Mouse (Mus musculus) telencephalon, adult 2 months (tissue): ENCODE measurements around the gene Fbxo34.
A peak's percentile ranks its signal among the peaks of the same experiment; 100 is the strongest.

ENCODE experiments used
- DNase-seq: peaks from one replicate; pipeline ENCODE4 v3.0.0-alpha.2; 2011; ENCODE audit warnings: low read depth, low spot score

Gene Fbxo34

DNA sequence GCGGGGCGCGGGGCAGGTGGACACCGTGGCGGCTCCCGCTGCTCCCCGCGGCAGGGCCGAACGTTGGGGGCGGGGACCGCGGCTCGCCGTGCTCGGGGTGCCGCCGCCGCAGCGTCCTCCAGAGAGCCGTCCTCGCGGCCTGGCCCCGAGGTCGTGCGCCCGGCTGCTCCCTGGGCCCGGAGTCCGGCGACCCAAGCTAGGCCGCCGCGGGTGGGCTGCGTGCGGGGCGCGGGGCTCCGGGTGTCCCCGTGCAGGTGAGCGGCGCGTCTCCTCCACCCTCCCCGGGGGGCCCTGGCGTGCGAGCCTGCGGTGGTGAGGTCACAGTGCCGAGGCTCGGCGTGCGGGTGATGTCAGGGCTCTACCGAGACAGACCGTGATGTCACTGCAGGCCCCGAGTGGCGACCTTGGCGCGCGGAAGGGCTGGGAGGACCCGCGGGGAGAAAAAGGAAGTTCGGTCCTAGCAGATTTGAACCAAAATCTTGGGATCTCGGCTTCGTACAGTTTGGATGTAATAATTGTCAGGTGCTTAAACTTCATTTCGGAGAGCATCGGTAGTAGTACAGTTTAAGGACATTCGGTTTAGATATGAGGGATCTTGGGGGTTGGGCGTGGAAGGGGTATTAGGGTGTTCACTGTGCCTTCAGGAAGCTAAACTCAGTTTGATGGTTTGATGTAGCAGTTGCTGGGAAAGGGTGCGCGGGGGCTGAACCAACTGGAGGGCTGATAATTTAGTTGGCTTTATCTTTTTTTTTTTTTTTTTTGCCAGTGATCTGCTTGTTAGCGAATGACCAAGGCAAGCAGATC lies 22.7 kb downstream of the Fbxo34 start:
- peak; percentile 38 for DNase-seq

- DNase-seq, result no peak
These were observed 23.7 kb downstream of the Fbxo34 start for GRCm38 (mm10) chr14:47473891-47474290.

- DNase-seq, result peak; percentile 65
These were observed 24.5 kb downstream of the Fbxo34 start for GRCm38 (mm10) chr14:47474571-47475254.

DNA sequence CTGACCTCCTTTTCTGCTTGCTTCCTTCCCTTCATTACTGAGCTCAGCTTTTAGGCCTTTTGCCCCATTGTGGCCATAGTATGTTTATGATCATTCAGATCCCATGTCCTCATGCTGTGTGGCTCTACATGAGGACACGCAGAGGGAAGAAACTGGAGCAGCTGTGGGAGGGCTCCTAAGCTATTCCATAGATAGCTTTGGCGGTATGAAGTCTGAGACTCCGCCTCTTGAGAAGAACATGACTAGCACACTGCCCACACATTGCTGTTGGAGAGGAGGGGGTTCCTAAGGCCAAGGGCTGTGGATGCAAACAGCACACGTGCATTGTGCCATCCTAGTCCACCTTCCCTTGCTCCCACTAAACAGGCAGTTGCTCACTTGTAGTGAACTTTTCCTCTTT lies 26.0 kb downstream of the Fbxo34 start:
- peak; percentile 54 for DNase-seq

GRCm38 (mm10) chr14:47477711-47478110 lies 27.5 kb downstream of the Fbxo34 start:
- no peak for DNase-seq

DNA sequence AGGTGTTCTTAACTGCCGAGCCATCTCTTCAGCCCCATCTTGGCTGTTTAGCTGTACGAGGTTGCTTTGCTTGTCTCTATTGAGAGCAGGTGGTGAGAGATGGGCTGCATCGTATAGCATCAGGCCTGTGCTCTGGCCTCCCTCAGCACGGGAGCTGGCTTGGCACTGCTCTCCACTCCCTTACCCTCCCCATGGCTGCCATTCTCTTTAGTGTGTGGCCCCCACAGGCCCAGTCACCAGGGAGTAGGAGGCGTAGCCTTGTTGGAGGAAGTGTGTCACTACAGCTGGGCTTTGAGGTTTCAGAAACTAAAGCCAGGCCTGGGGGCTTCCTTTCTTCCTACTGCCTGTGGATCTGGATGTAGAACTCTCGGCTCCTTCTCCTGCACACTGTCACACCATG lies 32.0 kb downstream of the Fbxo34 start:
- DNase-seq, result no peak

- no peak for DNase-seq
These were observed 32.9 kb downstream of the Fbxo34 start for GRCm38 (mm10) chr14:47483099-47483498.

- DNase-seq, result no peak
These were observed 38.5 kb downstream of the Fbxo34 start for GRCm38 (mm10) chr14:47488732-47489131.

- no peak for DNase-seq
These were observed 39.3 kb downstream of the Fbxo34 start for GRCm38 (mm10) chr14:47489310-47490097.

GRCm38 (mm10) chr14:47490732-47491131 lies 40.5 kb downstream of the Fbxo34 start:
- DNase-seq, result no peak

- no peak for DNase-seq
These were observed 43.6 kb downstream of the Fbxo34 start for GRCm38 (mm10) chr14:47493592-47494361.

GRCm38 (mm10) chr14:47495951-47496350 lies 45.7 kb downstream of the Fbxo34 start:
- DNase-seq, result no peak

GRCm38 (mm10) chr14:47497166-47497565 lies 46.9 kb downstream of the Fbxo34 start:
- DNase-seq, result no peak

DNA sequence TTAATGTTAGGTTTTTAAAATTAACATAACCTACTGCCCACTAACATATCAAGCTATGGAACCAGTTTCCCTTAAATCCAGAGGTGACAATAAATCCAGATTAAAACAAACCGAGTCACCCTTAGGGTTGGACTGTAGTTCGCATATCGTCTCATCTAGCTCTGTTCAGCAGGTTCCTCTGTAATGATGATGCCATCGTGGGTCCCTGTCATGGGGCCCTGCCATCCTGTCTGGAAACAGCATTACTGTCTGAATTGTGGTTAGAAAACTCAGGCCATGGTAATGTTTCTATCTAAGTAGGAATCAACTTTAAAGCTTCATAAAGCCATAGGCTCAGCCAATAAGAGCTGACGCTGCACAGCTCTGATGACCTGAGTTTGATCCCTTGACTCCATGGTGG lies 48.4 kb downstream of the Fbxo34 start:
- DNase-seq, result no peak

- no peak for DNase-seq
These were observed 53.8 kb downstream of the Fbxo34 start for GRCm38 (mm10) chr14:47504036-47504435.

GRCm38 (mm10) chr14:47506676-47507075 lies 56.5 kb downstream of the Fbxo34 start:
- peak; percentile 83 for DNase-seq

GRCm38 (mm10) chr14:47508035-47508434 lies 57.8 kb downstream of the Fbxo34 start:
- peak; percentile 58 for DNase-seq

GRCm38 (mm10) chr14:47510244-47510643 lies 60.0 kb downstream of the Fbxo34 start:
- DNase-seq, result no peak

DNA sequence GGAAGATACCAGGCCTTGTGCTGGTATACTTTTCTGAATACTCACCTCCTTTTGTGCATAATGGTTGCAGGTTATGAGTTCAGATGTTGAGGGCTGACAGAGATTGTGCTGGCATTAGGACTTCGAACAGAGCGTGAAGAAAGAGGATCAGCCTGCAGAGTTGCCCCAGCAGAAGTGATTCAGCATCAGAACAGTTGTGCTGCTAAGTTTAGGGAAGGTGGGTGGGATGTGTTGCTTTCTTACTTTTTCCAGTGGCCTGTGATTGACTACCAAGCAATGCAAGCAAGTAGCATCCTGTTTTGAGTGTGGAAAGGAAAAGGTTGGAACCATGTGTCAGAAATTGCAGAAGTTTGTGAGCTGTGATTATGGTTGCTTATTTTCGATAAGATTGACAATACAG lies 63.4 kb downstream of the Fbxo34 start:
- peak; percentile 86 for DNase-seq

DNA sequence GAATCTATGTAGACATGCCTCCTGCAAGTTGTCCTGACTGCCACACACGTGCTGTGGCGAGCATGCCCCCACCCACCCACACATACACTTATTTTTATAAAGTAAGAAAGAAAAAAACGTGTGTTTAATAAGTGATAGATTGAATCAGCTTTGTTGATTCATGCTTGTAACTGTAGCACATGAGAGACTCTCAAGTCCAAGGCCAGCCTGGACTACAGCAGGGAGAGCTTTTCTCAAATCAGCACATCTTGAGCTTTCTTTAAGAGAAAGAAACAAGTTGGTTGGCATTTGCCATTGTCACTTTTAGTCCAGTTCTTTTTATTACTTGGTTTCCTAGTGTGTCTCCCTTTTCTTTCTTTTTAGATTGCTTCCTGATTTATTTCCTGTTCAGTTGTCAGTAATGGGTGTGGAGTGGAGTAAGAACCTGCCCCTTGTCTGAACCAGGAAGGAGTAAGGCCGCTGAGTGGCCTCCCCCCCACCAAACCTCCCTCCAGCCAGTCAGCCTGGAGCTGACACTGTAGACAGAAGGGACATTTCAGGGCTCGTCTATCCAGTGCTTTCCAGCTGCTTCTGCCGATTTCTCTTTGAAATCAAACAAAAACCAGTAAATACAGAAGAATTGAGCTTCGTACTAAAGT lies 64.7 kb downstream of the Fbxo34 start:
- no peak for DNase-seq

- no peak for DNase-seq
These were observed 65.4 kb downstream of the Fbxo34 start for GRCm38 (mm10) chr14:47515636-47516035.
